Mouse (Mus musculus) embryonic facial prominence, embryonic 11.5 days (tissue): ENCODE data around the gene Atf4. TPM values are rescaled to one million over a fixed set of nuclear protein-coding genes. Genes with fewer than 3 reads are reported as not detected.

Source experiments
- ATAC-seq: fragments of 200-750 bp; cut with Nextera tagmentation; replicated peaks from 2 replicates; pipeline ENCODE4 v1.8.0; 2017; ENCODE audit warnings: low read depth; ENCODE audit not compliant: insufficient number of reproducible peaks, low FRiP score, low TSS enrichment
- DNase-seq: peaks from one replicate; pipeline ENCODE4 v3.0.0-alpha.2; 2015; ENCODE audit warnings: low spot score
- H3K27ac ChIP-seq: fragments of 300-500 bp; sonication (generic); replicated peaks from 2 replicates; pipeline ENCODE4 v1.5.1; 2014; ENCODE audit warnings: mild to moderate bottlenecking, low read depth, low read length, control low read depth
- H3K27me3 ChIP-seq: fragments of 300-500 bp; sonication (generic); 2 replicates; pipeline ENCODE4 v1.6.1; 2014; ENCODE audit warnings: mild to moderate bottlenecking, low read length, moderate library complexity, mixed read lengths; ENCODE audit not compliant: control insufficient read depth, insufficient read depth
- H3K36me3 ChIP-seq: fragments of 300-500 bp; sonication (generic); replicated peaks from 2 replicates; pipeline ENCODE4 v1.6.1; 2014; ENCODE audit warnings: low read depth, mild to moderate bottlenecking, low read length, moderate library complexity, mixed read lengths; ENCODE audit not compliant: control insufficient read depth, insufficient read depth
- H3K4me1 ChIP-seq: fragments of 300-500 bp; sonication (generic); 2 replicates; pipeline ENCODE4 v1.6.1; 2014; ENCODE audit warnings: low read length, mixed read lengths; ENCODE audit not compliant: control insufficient read depth, insufficient read depth
- H3K4me2 ChIP-seq: fragments of 300-500 bp; sonication (generic); 2 replicates; pipeline ENCODE4 v1.6.1; 2014; ENCODE audit warnings: low read depth, mild to moderate bottlenecking, control low read depth, low read length, moderate library complexity
- H3K4me3 ChIP-seq: fragments of 300-500 bp; sonication (generic); 2 replicates; pipeline ENCODE4 v1.5.1; 2014; ENCODE audit warnings: low read depth, low read length, control low read depth
- H3K9ac ChIP-seq: fragments of 300-500 bp; sonication (generic); replicated peaks from 2 replicates; pipeline ENCODE4 v1.6.1; 2014; ENCODE audit warnings: mild to moderate bottlenecking, control low read depth, low read length
- H3K9me3 ChIP-seq: fragments of 300-500 bp; sonication (generic); replicated peaks from 2 replicates; pipeline ENCODE4 v1.6.1; 2016; ENCODE audit warnings: mild to moderate bottlenecking, low read length, inconsistent platforms, mixed read lengths; ENCODE audit not compliant: control insufficient read depth
- WGBS: fragments of 180-500 bp; shearing (Covaris S2); extraction: QIAGEN DNeasy Blood & Tissue Kit; methylation state at CpG from one replicate; pipeline ENCODE4 v1.1.7; 2014; 5-methylcytosine and 5-hydroxymethylcytosine counted together
- polyA plus RNA-seq: library from polyadenylated mRNA; unstranded; fragments of >200 nt; fragmentation: Nextera tagmentation; extraction: Ambion mirVana; gene quantifications from 2 replicates; pipeline ENCODE4 v1.2.1, GENCODE M21; 2014

Gene Atf4
- polyA plus RNA-seq, 1 experiment from 2014 or later: 123 TPM

GRCm38 (mm10) chr15:80304188-80304587, 49.2 kb downstream of the Atf4 start:
- no peaks in the 10 kb centered on the region for H3K4me1 ChIP-seq
- no peak overlapping the region for H3K4me3 ChIP-seq
- no peaks in the 10 kb centered on the region for H3K9me3 ChIP-seq
- no peak overlapping the region for H3K27ac ChIP-seq
- no peaks in the 10 kb centered on the region for H3K36me3 ChIP-seq
- H3K4me2 ChIP-seq: no peak overlapping the region
- 83% methylated on average over 12 of the region's 12 CpGs for WGBS
- no peak overlapping the region for H3K9ac ChIP-seq
- no peak for DNase-seq
- H3K27me3 ChIP-seq: no peaks in the 10 kb centered on the region
- no peak for ATAC-seq

DNA sequence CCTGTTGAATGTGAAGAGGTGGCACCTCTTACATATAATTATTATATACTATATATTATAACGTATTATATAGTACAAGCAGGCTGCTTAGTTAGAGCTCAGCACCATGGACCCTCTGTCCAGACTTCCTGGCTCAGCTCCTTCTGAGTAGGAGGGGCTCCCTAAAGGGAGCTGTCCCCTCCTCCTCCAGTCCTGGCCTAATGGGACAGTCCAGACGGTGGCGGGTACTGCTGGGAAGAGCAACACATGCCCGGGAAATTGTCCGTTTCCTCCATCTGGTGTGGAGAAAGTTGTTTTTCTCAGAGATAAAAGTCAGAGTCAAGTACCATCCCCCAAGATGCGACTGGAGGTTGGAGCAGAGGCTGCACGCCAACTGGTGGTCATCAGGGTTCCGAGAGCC, 51.2 kb downstream of the Atf4 start:
- Histone ChIP-seq H3K4me2 (no peak overlapping the region), H3K4me3 (no peak overlapping the region), H3K9me3 (no peaks in the 10 kb centered on the region), H3K4me1 (no peaks in the 10 kb centered on the region), H3K9ac (no peak overlapping the region), H3K36me3 (no peaks in the 10 kb centered on the region), H3K27me3 (no peaks in the 10 kb centered on the region), H3K27ac (no peak overlapping the region)
- no peak for ATAC-seq
- DNase-seq: no peak
- whole genome bisulfite sequencing: 44% methylated on average over 8 of the region's 8 CpGs

Other genes starting within 250 kb of the Atf4 start
- gene Pdgfb, start 240.2 kb upstream of the Atf4 start, polyA plus RNA-seq: 2.5 and 2.8 TPM in 2 replicates
- gene Syngr1, start 163.8 kb upstream of the Atf4 start, polyA plus RNA-seq: 6.4 and 8.3 TPM in 2 replicates
- 1,289 and 1,347 TPM in 2 replicates for gene Rpl3, start 163.3 kb upstream of the Atf4 start, polyA plus RNA-seq
- gene Tab1, start 122.1 kb upstream of the Atf4 start, polyA plus RNA-seq: 26.8 and 26.9 TPM in 2 replicates
- gene Mgat3, start 81.5 kb upstream of the Atf4 start, polyA plus RNA-seq: 9.9 and 10.5 TPM in 2 replicates
- gene Mief1, start 21.2 kb upstream of the Atf4 start, polyA plus RNA-seq: 35.7 and 36.7 TPM in 2 replicates
- gene AC140267.1, start 19.3 kb upstream of the Atf4 start, polyA plus RNA-seq: not detected in 2 replicates
- gene Rps19bp1, start 9.1 kb downstream of the Atf4 start, polyA plus RNA-seq: 81.3 and 83.1 TPM in 2 replicates
- 0.11 TPM in 1 of 2 replicates, not detected in the other for gene Cacna1i, start 32.1 kb downstream of the Atf4 start, polyA plus RNA-seq